Mouse (Mus musculus) lung, postnatal 36 days (tissue): ENCODE measurements around the gene Top1.

ENCODE experiments used
- DNase-seq: peaks from one replicate; pipeline ENCODE4 v3.0.0; 2022; ENCODE audit warnings: mixed read lengths

Top1 gene

GRCm38 (mm10) chr2:160645614-160646137, at the start of gene Top1:
Top1 (plus strand) TSS chr2:160645888.
- DNase-seq = peak; percentile 100

GRCm38 (mm10) chr2:160597582-160598281, 48.0 kb upstream of the Top1 start:
- peak; percentile 78 for DNase-seq

- peak; percentile 80 for DNase-seq
These were observed 43.9 kb upstream of the Top1 start for GRCm38 (mm10) chr2:160601805-160602204.

GRCm38 (mm10) chr2:160603154-160603933, 42.3 kb upstream of the Top1 start:
- DNase-seq = no peak

GRCm38 (mm10) chr2:160610012-160610411, 35.7 kb upstream of the Top1 start:
- DNase-seq = no peak

- DNase-seq = no peak
These were observed 32.3 kb upstream of the Top1 start for GRCm38 (mm10) chr2:160613186-160613919.

- DNase-seq = no peak
These were observed 27.9 kb upstream of the Top1 start for GRCm38 (mm10) chr2:160617741-160618140.

GRCm38 (mm10) chr2:160618619-160619220, 27.0 kb upstream of the Top1 start:
- no peak for DNase-seq

GRCm38 (mm10) chr2:160619300-160619699, 26.4 kb upstream of the Top1 start:
- no peak for DNase-seq

GRCm38 (mm10) chr2:160619831-160620230, 25.9 kb upstream of the Top1 start:
- DNase-seq = peak; percentile 94

- DNase-seq = no peak
These were observed 25.3 kb upstream of the Top1 start for GRCm38 (mm10) chr2:160620279-160620963.

GRCm38 (mm10) chr2:160621001-160621448, 24.7 kb upstream of the Top1 start:
- no peak for DNase-seq

- peak; percentile 97 for DNase-seq
These were observed 24.0 kb upstream of the Top1 start for GRCm38 (mm10) chr2:160621661-160622211.

GRCm38 (mm10) chr2:160622646-160623045, 23.0 kb upstream of the Top1 start:
- no peak for DNase-seq

- DNase-seq = no peak
These were observed 21.9 kb upstream of the Top1 start for GRCm38 (mm10) chr2:160623745-160624144.

- DNase-seq = peak; percentile 46
These were observed 18.3 kb upstream of the Top1 start for GRCm38 (mm10) chr2:160627207-160628025.

- DNase-seq = no peak
These were observed 17.6 kb upstream of the Top1 start for GRCm38 (mm10) chr2:160628055-160628454.

- DNase-seq = no peak
These were observed 16.8 kb upstream of the Top1 start for GRCm38 (mm10) chr2:160628666-160629527.

- no peak for DNase-seq
These were observed 16.2 kb upstream of the Top1 start for GRCm38 (mm10) chr2:160629528-160629830.
